Mouse (Mus musculus): Measurements from ENCODE around the gene Sbno1. TPM values are rescaled to one million over a fixed set of nuclear protein-coding genes. Genes with fewer than 3 reads are reported as not detected.
A peak's percentile ranks its signal among the peaks of the same experiment; 100 is the strongest.
"Not testable (repeated sequence)": the region's sequence is repeated elsewhere in the genome, so short reads cannot be mapped to it uniquely, and the experiment has no call there.

Gene Sbno1
- polyA plus RNA-seq, 1 experiment from 2014 or later = 93.5 TPM

- H3K9me3 ChIP-seq (ENCODE audit: control insufficient read depth, low read length); H3K27ac ChIP-seq (ENCODE audit: low read depth); H3K4me3 ChIP-seq (ENCODE audit: low read depth, low read length); ATAC-seq (replicated peaks; ENCODE audit: low FRiP score, low TSS enrichment, low read depth); H3K9ac ChIP-seq (ENCODE audit: low read length); H3K4me2 ChIP-seq (ENCODE audit: low read length); DNase-seq (ENCODE audit: low spot score); H3K4me1 ChIP-seq (replicated peaks; ENCODE audit: control insufficient read depth, insufficient read depth, low read length); H3K27me3 ChIP-seq (replicated peaks; ENCODE audit: control insufficient read depth, insufficient read depth, low read length): not testable (repeated sequence)
- peaks cover 82% of the 10 kb centered on the region for H3K36me3 ChIP-seq (ENCODE audit: control insufficient read depth, insufficient read depth, low read length)
- WGBS = 88% methylated on average over 14 of the region's 14 CpGs
Observed at GRCm38 (mm10) chr5:124460922-124461321, 35.1 kb upstream of the Sbno1 start.

- H3K4me2 ChIP-seq (ENCODE audit: low read length) = no peak overlapping the region
- H3K27ac ChIP-seq (ENCODE audit: low read depth) = no peak overlapping the region
- no peak overlapping the region for H3K9ac ChIP-seq (ENCODE audit: low read length)
- H3K36me3 ChIP-seq (ENCODE audit: control insufficient read depth, insufficient read depth, low read length) = peaks cover 98% of the 10 kb centered on the region
- H3K27me3 ChIP-seq (replicated peaks; ENCODE audit: control insufficient read depth, insufficient read depth, low read length) = no peaks in the 10 kb centered on the region
- WGBS = 96% methylated on average over 6 of the region's 6 CpGs
- ATAC-seq (replicated peaks; ENCODE audit: low FRiP score, low TSS enrichment, low read depth) = no peak
- H3K4me3 ChIP-seq (ENCODE audit: low read depth, low read length) = no peak overlapping the region
- no peaks in the 10 kb centered on the region for H3K4me1 ChIP-seq (replicated peaks; ENCODE audit: control insufficient read depth, insufficient read depth, low read length)
- no peaks in the 10 kb centered on the region for H3K9me3 ChIP-seq (ENCODE audit: control insufficient read depth, low read length)
- no peak for DNase-seq (ENCODE audit: low spot score)
Observed at GRCm38 (mm10) chr5:124456762-124457161, 31.0 kb upstream of the Sbno1 start.

- Histone ChIP-seq H3K9ac (ENCODE audit: low read length) (no peak overlapping the region), H3K27ac (ENCODE audit: low read depth) (no peak overlapping the region)
Observed at GRCm38 (mm10) chr5:124454082-124454419, 28.2 kb upstream of the Sbno1 start.

GRCm38 (mm10) chr5:124453339-124454081 is 27.7 kb upstream of the Sbno1 start:
- H3K27me3 ChIP-seq (replicated peaks; ENCODE audit: control insufficient read depth, insufficient read depth, low read length) = no peaks in the 10 kb centered on the region
- no peak overlapping the region for H3K9ac ChIP-seq (ENCODE audit: low read length)
- no peak overlapping the region for H3K27ac ChIP-seq (ENCODE audit: low read depth)
- DNase-seq (ENCODE audit: low spot score) (no peak), ATAC-seq (replicated peaks; ENCODE audit: low FRiP score, low TSS enrichment, low read depth) (no peak)
- 0 out of 2 replicates have a peak, but pooled peaks cover 3% of the 10 kb centered on the region for H3K4me1 ChIP-seq (replicated peaks; ENCODE audit: control insufficient read depth, insufficient read depth, low read length)
- H3K4me3 ChIP-seq (ENCODE audit: low read depth, low read length) = no peak overlapping the region
- no peaks in the 10 kb centered on the region for H3K9me3 ChIP-seq (ENCODE audit: control insufficient read depth, low read length)
- 81% methylated on average over 13 of the region's 13 CpGs for WGBS
- no peak overlapping the region for H3K4me2 ChIP-seq (ENCODE audit: low read length)
- H3K36me3 ChIP-seq (ENCODE audit: control insufficient read depth, insufficient read depth, low read length) = peaks cover 99% of the 10 kb centered on the region

More at GRCm38 (mm10) chr5:124454082-124454419, 28.2 kb upstream of the Sbno1 start:
- DNase-seq (ENCODE audit: low spot score) = no peak
- ATAC-seq (replicated peaks; ENCODE audit: low FRiP score, low TSS enrichment, low read depth) = no peak
- H3K4me2 ChIP-seq (ENCODE audit: low read length) = no peak overlapping the region
- H3K4me3 ChIP-seq (ENCODE audit: low read depth, low read length) = no peak overlapping the region
- no peaks in the 10 kb centered on the region for H3K27me3 ChIP-seq (replicated peaks; ENCODE audit: control insufficient read depth, insufficient read depth, low read length)
- 0 out of 2 replicates have a peak, but pooled peaks cover 1% of the 10 kb centered on the region for H3K4me1 ChIP-seq (replicated peaks; ENCODE audit: control insufficient read depth, insufficient read depth, low read length)
- 78% methylated on average over 1 of the region's 1 CpGs for WGBS
- H3K36me3 ChIP-seq (ENCODE audit: control insufficient read depth, insufficient read depth, low read length) = peaks cover 99% of the 10 kb centered on the region
- no peaks in the 10 kb centered on the region for H3K9me3 ChIP-seq (ENCODE audit: control insufficient read depth, low read length)

GRCm38 (mm10) chr5:124452494-124453228 is 26.9 kb upstream of the Sbno1 start:
- DNase-seq (ENCODE audit: low spot score) (no peak), ATAC-seq (replicated peaks; ENCODE audit: low FRiP score, low TSS enrichment, low read depth) (no peak)
- Histone ChIP-seq H3K4me3 (ENCODE audit: low read depth, low read length) (no peak overlapping the region), H3K4me1 (replicated peaks; ENCODE audit: control insufficient read depth, insufficient read depth, low read length) (0 out of 2 replicates have a peak, but pooled peaks cover 3% of the 10 kb centered on the region), H3K27me3 (replicated peaks; ENCODE audit: control insufficient read depth, insufficient read depth, low read length) (no peaks in the 10 kb centered on the region), H3K36me3 (ENCODE audit: control insufficient read depth, insufficient read depth, low read length) (peaks cover 99% of the 10 kb centered on the region), H3K4me2 (ENCODE audit: low read length) (no peak overlapping the region), H3K9ac (ENCODE audit: low read length) (no peak overlapping the region), H3K27ac (ENCODE audit: low read depth) (no peak overlapping the region), H3K9me3 (ENCODE audit: control insufficient read depth, low read length) (no peaks in the 10 kb centered on the region)
- WGBS = 76% methylated on average over 15 of the region's 15 CpGs

GRCm38 (mm10) chr5:124450641-124451340 is 25.0 kb upstream of the Sbno1 start:
- Histone ChIP-seq H3K9ac (ENCODE audit: low read length) (no peak overlapping the region), H3K36me3 (ENCODE audit: control insufficient read depth, insufficient read depth, low read length) (peaks cover 90% of the 10 kb centered on the region), H3K27ac (ENCODE audit: low read depth) (peak overlapping the region; percentile 36), H3K4me2 (ENCODE audit: low read length) (no peak overlapping the region), H3K4me1 (replicated peaks; ENCODE audit: control insufficient read depth, insufficient read depth, low read length) (peaks cover 13% of the 10 kb centered on the region; the same call in 1 of the 2 replicates), H3K9me3 (ENCODE audit: control insufficient read depth, low read length) (no peaks in the 10 kb centered on the region), H3K27me3 (replicated peaks; ENCODE audit: control insufficient read depth, insufficient read depth, low read length) (no peaks in the 10 kb centered on the region), H3K4me3 (ENCODE audit: low read depth, low read length) (no peak overlapping the region)
- ATAC-seq (replicated peaks; ENCODE audit: low FRiP score, low TSS enrichment, low read depth) = peak; percentile 56
- 70% methylated on average over 16 of the region's 16 CpGs for WGBS
- no peak for DNase-seq (ENCODE audit: low spot score)

- peak overlapping the region; percentile 36; the same call in 1 of the 2 replicates for H3K27ac ChIP-seq (ENCODE audit: low read depth)
- WGBS = 75% methylated on average over 7 of the region's 7 CpGs
- no peak overlapping the region for H3K9ac ChIP-seq (ENCODE audit: low read length)
- H3K9me3 ChIP-seq (ENCODE audit: control insufficient read depth, low read length) = no peaks in the 10 kb centered on the region
- H3K4me2 ChIP-seq (ENCODE audit: low read length) = no peak overlapping the region; the same call in 1 of the 2 replicates
- no peak for ATAC-seq (replicated peaks; ENCODE audit: low FRiP score, low TSS enrichment, low read depth)
- peaks cover 84% of the 10 kb centered on the region for H3K36me3 ChIP-seq (ENCODE audit: control insufficient read depth, insufficient read depth, low read length)
- H3K27me3 ChIP-seq (replicated peaks; ENCODE audit: control insufficient read depth, insufficient read depth, low read length) = no peaks in the 10 kb centered on the region
- H3K4me3 ChIP-seq (ENCODE audit: low read depth, low read length) = no peak overlapping the region
- DNase-seq (ENCODE audit: low spot score) = no peak
- peaks cover 13% of the 10 kb centered on the region; the same call in 1 of the 2 replicates for H3K4me1 ChIP-seq (replicated peaks; ENCODE audit: control insufficient read depth, insufficient read depth, low read length)
Observed at GRCm38 (mm10) chr5:124450051-124450450, 24.2 kb upstream of the Sbno1 start.

- no peak overlapping the region for H3K4me3 ChIP-seq (ENCODE audit: low read depth, low read length)
- WGBS = 62% methylated on average over 6 of the region's 6 CpGs
Observed at GRCm38 (mm10) chr5:124449494-124449893, 23.7 kb upstream of the Sbno1 start.

More at GRCm38 (mm10) chr5:124449494-124449893, 23.7 kb upstream of the Sbno1 start:
- Histone ChIP-seq H3K9me3 (ENCODE audit: control insufficient read depth, low read length) (no peaks in the 10 kb centered on the region), H3K27ac (ENCODE audit: low read depth) (no peak overlapping the region), H3K9ac (ENCODE audit: low read length) (no peak overlapping the region), H3K36me3 (ENCODE audit: control insufficient read depth, insufficient read depth, low read length) (peaks cover 78% of the 10 kb centered on the region), H3K27me3 (replicated peaks; ENCODE audit: control insufficient read depth, insufficient read depth, low read length) (no peaks in the 10 kb centered on the region), H3K4me2 (ENCODE audit: low read length) (peak overlapping the region; percentile 11; the same call in 1 of the 2 replicates), H3K4me1 (replicated peaks; ENCODE audit: control insufficient read depth, insufficient read depth, low read length) (peaks cover 18% of the 10 kb centered on the region)
- ATAC-seq (replicated peaks; ENCODE audit: low FRiP score, low TSS enrichment, low read depth) (no peak), DNase-seq (ENCODE audit: low spot score) (no peak)
